Mouse (Mus musculus) left cerebral cortex, postnatal 10 days (tissue): ENCODE results near the gene Tmem104. TPM values are rescaled to one million over a fixed set of nuclear protein-coding genes. Genes with fewer than 3 reads are reported as not detected.

Experiments
- DNase-seq, 2 experiments: peaks; one replicate each; pipeline ENCODE4 v3.0.0; 2021 to 2022; ENCODE audit warnings: low spot score in 2 of 2, mixed read lengths in 1 of 2; ENCODE audit errors: extremely low spot score in 1 of 2
- intact Hi-C: fragments of 180-260 bp; cut with DNase I; formaldehyde crosslinking; loops from one replicate; pipeline ENCODE4 v1.15.1; 2025
- total RNA-seq, 2 experiments: library from RNA; stranded (reverse); gene quantifications; 2 replicates each; pipeline ENCODE4 v1.2.3; 2021

The Tmem104 gene
- 10 to 100 TPM; 19.9 to 20.3 TPM for total RNA-seq

DNA sequence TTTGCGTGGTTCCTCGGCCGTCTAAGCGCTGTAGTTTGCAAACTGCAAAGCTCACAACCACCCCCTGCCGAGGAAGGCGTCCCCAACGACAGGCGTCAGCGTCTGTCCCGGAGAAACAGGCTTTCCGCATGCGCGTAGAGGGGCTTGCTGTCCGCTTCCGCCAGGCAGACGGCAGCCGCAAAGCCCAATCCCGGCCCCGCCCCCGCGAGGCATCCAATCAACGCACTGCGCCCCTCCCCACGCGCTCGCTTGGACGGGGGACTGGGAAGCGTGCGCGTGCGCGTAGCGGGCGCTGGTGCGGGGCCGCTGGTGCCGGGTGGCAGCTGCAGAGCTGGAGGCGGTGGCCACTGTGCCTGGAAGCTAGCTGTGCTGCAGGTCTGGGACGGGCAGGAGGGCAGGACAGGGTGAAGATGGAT lies at the start of gene Tmem104:
Gene Tmem104, plus strand, starts transcription at position 264 of the 416 bp plus-strand sequence.
- DNase-seq = peak; percentile 99 to 100
- intact Hi-C loops = no loop called here

DNA sequence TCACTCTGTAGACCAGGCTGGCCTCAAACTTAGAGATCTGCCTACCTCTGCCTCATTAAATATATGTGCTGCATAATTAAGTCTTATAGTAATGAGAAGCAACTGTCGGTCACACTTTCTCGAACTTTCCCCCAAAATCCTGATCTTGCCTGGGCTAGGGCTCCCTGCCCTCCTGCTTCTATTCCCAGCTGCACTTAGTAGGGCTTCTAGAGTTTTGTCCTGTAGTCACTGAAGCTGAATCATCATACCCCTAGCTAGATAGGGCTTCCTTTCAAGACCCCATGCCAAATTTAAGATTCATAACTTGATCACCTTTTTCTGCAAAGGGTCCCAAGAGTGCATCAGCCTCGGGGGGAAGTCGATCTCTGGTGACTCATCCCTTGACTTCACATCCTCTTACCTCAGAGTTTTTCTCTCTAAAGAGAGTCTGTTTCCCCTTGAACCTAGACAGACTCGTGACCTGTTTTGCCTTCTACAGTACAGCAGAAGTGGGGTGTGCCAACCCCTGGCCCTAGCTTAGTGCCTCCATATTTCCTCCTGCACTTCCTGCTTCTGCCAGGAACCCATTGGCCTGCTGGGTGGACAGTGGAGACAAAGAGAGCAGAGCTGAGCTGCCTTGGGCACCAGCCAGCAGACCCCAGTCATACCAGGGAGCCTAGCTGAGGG lies 48.6 kb upstream of the Tmem104 start:
- intact Hi-C loops = no loop called here
- no peak for DNase-seq

DNA sequence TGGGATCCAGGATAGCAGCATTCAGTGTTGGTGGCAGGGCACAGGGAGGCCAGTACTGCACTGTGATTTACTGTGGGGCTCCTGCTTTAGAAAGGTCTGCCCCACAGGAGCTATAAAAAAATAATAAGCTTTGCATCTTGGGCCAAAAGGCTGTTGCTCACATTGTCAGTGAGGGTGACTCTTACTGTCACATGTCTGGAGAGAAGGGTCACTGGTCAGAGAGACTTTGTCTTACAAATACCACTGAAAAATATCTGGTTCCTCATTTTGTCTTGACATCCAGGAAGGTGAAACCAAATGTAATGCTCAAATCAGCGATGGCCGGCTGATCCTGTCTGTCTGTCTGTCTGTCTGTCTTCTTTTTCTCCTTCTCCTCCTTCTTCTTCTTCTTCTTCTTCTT lies 45.3 kb upstream of the Tmem104 start:
- no peak for DNase-seq
- intact Hi-C loops = no loop called here

DNA sequence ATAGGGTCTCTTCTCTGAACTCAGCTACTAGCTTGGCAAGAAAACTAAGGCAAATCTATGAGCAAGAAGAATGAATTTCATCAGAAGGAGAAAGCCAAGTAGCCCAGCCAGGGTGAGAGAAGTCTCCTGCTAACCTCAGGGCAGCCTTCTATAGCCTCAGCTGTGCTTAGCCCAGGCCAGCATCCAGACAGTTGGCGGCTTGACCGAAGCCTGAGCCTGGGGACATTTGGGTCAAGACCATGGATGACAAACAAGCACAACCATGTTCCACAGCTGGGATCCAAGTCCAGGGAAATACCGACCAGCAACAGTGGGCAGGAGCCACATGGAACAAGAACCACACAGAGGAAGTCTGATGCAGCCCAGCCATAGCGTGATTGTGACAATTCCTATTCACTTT lies 39.5 kb upstream of the Tmem104 start:
- DNase-seq = no peak
- intact Hi-C loops = no loop called here

DNA sequence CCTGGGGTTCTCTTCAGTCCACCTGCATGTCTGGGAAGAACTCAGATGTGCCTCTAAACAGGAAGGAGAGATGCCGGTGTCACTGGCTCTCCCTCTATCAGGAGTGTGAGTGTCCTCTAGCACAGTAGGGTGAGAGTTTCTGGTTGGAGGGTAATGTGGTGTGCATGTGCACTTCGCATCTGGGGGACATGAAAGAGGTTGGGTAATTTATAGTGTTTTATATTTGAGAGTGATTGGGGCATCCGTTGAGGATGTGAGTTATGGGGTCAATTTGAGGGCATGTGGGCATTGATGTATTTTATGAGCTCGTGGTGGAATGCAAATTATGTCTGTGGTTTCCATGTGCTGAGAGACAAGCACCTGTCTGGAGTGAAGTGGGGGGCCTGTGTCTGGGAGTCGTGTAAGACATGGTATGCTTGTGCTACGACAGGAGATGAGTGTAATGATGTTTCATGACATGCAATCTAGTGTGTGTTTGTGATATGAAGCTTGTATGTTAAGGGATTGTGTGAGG lies 36.5 kb upstream of the Tmem104 start:
- no peak for DNase-seq
- intact Hi-C loops = no loop called here

DNA sequence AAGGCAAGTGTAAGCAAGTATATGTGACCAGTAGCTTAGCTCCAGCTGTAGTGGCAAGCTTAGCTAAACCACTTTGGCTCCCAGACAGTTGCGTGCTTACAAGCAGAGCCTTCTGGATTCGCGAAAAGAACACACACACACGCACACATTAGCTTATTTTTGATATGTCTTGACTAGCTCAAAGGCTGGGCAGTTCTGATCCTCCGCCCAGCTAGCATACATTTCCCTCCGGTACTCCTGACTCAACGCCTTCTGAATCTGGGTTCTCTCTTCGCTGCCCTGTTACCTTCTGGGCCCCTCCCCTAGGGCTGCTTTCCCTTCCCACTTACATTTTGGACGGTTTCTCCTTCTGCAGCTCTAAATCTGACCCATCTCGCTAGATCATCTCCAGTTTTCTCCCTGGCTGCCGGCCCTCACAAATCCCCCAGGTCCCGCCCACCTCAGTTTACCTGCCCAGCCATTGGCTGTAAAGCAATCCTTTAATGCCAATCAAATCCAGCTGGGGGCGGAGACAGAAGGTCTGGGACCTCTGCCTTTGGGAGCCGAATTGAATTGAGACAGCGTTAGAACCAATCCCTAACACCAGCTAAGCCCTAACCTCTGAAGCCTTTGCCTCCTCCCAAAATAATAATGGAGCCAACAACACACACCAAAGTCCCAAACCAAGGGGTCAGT lies 35.4 kb upstream of the Tmem104 start:
- DNase-seq = peak in 1 of 2 experiments; percentile 70
- intact Hi-C loops = loop anchor here (2.0 kb wide), 1 partner anchor 69 kb away; no protein-coding TSS in a partner anchor

DNA sequence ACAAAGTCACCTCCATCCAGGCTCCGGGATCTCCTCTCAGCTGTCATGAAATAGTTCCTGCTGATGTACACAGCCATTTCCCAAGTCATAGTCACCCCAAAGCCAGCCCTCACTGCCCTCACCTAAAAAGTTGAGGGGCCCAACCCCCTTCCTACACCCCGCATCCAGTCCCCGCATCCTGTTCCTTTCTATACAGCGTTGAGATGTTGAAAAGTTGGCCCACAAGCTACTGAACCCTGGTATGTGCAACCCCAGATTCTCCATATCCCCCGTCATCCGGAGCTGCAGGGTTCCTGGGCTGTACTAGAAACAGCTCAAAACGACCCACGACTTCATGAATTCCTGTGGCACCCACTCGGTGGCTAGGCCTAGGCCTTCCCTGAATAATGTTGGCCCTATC lies 34.2 kb upstream of the Tmem104 start:
- intact Hi-C loops = loop anchor here (2.0 kb wide), 1 partner anchor 70 kb away; no protein-coding TSS in a partner anchor
- DNase-seq = no peak

DNA sequence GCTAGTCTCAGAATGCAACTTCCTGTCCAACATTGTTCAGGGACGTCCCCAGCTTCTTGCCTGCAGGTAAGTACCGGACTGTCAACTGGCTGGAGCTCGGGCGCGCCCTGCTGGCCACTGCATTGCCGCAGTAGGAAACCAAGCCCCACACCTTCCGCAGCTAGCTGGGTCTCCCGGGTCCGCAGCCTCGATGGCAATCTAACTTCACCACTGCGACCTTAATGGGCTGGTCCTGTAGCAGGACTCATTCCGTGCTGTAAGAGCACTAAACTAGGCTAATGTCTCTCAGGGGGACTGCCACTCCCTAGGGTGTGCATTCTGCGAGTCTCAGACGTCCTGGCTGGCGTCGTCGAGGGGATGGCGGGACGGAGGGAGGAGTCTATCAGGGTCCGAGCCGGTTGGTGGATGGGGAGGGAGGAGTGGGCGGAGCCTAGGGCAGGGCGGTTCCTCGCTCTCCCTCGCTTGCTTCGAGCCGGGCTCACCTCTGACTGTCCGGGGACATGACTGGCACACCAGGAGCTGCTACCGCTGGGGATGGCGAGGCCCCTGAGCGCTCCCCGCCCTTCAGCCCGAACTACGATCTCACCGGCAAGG lies 33.5 kb upstream of the Tmem104 start:
- peak in 1 of 2 experiments; percentile 81 for DNase-seq

DNA sequence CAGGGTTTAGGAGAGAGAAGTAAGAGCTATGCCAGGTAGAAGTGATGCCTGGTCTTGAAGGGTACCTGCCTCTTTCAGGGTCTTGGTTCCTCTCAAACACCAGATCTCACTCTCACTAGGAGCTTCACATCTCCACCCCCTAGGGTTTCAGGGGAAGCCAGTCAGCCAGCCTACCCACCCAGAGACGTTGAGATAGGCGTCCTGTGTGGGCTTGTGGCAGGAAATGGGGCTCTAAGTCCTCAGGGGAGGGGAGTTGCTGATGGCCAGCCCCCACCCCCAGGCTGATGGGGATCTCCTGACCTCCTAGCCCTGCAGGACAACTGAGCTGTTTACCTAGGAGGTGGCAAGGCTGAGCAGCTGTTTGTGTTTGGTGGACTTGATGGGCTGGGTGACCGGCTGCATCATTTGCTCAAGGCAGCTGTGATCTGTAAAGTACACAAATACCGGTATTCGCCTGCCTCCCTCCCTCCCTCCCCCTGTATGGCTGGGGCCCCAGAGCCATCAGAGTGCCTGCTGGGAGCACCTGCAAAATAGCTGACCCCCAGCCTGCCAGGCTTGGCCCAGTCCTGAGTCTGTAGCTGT lies 32.1 kb upstream of the Tmem104 start:
- no peak for DNase-seq
- intact Hi-C loops = no loop called here

More for the DNA sequence above, 33.5 kb upstream of the Tmem104 start:
- intact Hi-C loops = loop anchor here (2.0 kb wide), 1 partner anchor 71 kb away; no protein-coding TSS in a partner anchor

DNA sequence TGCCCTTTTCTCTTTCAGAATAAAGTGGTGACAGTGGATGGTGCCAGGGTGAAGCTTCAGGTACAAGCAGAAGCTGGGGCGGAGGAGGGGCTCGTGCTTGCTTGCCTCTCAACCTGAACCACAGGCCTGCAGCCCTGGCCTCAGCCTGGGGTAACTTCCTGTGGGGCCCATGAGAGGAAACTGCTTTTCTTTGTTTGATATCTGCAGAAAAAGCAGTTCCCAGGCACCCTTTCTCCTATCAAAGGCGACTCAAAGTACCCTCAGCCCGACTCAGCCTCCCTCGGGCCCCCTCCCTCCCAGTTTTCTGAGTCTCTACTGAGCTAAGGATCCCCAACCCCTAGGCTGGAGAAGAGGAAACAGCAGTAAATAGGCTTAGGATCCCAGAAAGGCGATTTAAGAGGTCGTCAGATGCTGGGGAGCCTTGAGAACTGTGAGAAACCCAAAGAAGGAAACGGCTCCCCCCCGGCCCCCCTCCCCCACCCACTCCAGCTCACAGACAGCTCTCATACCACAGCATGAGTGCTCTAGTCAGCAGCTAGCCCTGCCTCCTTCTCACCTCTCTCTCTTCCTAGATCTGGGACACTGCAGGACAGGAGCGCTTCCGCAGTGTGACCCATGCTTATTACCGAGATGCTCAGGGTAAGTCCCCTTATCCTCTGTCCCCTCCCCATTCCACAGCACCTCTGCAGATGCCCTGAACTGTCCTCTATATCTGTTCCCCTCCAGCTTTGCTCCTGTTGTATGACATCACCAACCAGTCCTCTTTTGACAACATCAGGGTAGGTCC lies 29.2 kb upstream of the Tmem104 start:
- intact Hi-C loops = no loop called here
- no peak for DNase-seq

DNA sequence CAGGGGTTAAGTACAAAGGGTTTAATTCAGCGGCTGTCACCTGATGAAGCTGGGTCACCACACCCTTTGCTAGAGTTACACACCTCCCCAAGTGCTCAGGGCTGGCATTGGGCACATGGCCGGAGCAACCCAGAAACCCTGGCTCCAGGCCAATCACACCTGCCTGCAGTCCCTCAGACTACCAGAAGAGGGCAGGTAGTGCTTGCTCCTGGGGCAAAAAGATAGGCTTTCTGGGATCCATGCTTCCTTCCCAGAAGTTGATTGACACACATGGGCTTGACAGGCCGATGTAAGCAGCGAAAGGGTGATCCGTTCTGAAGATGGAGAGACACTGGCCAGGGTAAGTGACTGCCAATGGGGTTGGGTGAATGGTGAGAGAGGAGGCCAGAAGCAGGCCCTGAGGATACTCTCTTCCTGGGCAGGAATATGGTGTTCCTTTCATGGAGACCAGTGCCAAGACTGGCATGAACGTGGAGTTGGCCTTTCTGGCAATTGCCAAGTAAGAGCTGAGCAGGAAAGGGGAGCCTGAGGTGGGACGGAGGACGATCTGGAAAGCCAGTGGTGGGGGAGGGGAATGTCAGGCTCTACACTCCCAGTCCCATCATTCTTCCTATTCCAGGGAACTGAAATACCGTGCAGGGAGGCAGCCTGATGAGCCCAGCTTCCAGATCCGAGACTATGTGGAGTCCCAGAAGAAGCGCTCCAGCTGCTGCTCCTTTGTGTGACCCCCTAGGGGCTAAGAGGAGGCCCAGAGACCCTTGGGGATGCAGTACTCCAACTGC lies 27.1 kb upstream of the Tmem104 start:
- intact Hi-C loops = loop anchor here (2.0 kb wide), 1 partner anchor 23 kb away; no protein-coding TSS in a partner anchor

DNA sequence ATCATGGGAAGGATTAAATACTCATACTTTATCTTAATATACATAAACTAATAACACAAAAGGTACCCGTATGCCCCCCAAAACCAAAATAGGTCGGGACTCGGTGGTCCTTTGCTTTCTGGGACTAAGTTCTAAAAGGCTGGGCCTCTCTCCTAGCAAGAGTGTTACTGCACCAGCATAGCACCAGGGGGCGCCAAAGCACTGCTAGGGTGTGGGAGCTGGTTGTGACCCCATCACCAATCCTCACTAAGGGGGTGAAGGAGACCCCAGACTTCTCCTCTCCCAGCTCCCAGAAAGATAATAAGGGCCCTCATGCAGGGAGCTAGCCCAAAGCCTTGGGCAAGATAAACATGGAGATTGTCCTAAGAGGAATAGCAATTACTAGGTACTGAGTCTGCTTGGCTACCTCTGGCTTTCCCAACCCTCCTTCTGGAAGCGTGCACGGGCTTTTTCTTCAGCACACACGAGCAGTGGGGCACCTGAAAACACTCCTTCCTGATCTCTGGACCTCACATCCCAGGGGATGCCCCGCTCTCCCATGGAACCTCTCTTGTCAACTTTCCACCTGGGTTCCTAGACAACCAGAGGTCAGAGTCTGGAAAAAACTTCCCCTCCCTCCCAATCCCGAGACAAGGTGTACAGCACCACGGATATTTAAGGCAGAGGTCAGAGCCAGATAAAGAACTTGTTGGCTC lies 26.3 kb upstream of the Tmem104 start:
- DNase-seq = peak in 1 of 2 experiments; percentile 84
- intact Hi-C loops = loop anchor here (2.0 kb wide), 1 partner anchor 22 kb away; no protein-coding TSS in a partner anchor

More for the DNA sequence above, 27.1 kb upstream of the Tmem104 start:
- DNase-seq = peak in 1 of 2 experiments; percentile 70

DNA sequence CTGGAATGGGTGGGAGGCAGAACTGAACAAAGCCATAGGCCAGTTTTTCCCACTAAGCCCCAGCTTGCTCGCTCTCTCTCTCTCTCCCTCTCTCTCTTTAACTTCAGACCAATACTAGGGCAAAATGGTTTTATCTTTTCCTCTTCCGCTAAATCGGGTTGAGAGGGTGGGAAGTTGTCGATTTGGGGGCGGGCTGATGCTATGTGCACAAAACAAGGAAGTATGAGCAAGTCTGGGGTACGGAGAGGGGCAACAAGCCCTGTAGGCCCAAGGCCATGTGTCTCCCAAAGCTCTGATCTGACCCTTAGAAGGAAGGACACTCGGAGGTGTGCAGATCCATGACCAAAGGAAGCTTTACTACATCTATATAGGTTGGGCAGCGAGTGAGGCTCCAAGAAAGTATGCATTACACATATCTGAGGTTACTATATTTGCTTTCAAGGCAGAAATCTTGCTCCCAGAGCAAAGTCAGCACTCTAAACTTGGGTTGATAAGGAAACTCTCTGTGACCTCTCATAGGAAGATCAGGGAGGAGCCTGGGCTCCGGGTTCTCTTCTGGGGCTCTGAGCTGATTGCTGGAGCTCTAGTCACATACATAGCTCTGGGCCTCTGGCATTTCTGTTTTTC lies 25.6 kb upstream of the Tmem104 start:
- intact Hi-C loops = loop anchor here (2.0 kb wide), 1 partner anchor 21 kb away; no protein-coding TSS in a partner anchor
- DNase-seq = no peak

DNA sequence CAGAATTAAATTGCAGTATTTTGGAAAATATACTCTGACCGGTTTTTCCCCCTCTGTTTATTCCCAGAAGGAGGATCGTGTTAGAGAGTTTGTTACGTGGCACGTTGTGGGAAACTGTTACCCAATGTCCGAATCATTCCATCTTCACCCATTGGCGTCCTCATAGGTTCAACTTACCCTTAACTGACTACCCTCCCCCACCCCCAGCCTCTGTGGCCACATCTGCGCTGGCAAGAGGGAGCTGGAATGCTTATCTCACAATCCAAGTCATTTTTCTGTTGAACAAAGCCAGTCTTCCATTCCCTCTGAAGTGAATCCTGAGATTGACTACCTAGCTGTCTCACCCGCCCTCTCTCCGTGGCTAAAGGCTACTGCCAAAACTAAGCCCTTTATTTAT lies 25.1 kb upstream of the Tmem104 start:
- no peak for DNase-seq
- intact Hi-C loops = no loop called here

DNA sequence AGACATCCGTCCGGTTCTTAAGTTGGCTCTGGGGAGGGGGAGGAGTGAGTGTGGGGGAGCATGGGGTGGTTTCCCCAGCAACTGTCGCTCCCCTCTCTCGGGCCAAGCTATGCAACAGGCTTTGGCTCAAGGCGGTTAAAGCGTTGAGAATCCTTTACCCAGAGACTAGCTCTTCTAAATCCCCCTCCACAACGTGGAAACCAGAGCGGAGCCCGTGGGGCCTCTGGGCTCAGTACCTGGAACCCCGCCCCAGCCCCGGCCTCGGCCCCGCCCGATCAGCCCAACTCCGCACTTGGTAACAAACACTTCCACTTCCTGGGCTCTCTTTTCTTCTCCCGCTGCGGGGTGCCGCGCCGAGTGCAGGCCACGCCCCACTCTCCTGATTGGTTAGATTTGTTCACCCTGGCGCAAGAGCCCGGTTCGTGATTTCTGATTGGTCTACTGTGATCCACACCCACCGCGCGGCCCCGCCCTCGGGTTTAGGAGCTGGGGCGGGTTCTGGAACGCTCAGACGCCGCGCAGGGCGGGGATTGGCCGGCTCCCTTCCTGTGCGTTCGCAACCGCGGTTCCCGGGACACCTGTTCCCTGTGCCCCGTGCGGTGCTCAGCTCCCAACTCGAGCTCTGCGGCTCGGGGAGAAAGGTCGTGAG lies 24.3 kb upstream of the Tmem104 start, which contains the start of gene Slc9a3r1:
Gene Slc9a3r1, plus strand, starts transcription at position 510 of the 649 bp plus-strand sequence.
- DNase-seq = peak; percentile 92 to 97
- intact Hi-C loops = no loop called here

DNA sequence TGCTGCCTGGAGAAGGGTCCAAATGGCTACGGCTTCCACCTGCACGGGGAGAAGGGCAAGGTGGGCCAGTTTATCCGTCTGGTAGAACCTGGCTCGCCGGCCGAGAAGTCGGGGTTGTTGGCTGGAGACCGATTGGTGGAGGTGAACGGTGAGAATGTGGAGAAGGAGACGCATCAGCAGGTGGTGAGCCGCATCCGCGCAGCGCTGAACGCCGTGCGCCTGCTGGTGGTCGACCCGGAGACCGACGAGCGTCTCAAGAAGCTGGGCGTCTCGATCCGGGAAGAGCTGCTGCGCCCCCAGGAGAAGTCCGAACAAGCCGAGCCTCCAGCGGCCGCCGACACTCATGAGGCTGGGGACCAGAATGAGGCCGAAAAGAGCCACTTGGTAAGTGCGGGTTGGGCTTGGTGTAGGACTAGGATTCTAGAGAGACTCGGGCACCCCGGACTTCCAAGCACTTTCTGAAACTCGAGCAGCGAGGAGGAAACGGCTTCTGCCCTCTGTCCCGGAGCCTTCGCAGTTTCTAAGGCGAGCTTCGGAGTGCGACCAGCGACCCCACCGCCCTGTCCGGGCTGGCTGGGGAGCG lies 23.6 kb upstream of the Tmem104 start:
- intact Hi-C loops = no loop called here
- peak in 1 of 2 experiments; percentile 49 for DNase-seq
